Mouse (Mus musculus) megakaryocyte-erythroid progenitor cell, adult 5-6 weeks (primary cell): Measurements from ENCODE around the gene Pif1. TPM values are rescaled to one million over a fixed set of nuclear protein-coding genes. Genes with fewer than 3 reads are reported as not detected.

ENCODE experiments used
- ATAC-seq: replicated peaks from 2 replicates; pipeline ENCODE4 v1.8.0; 2016; ENCODE audit warnings: mild to moderate bottlenecking, inconsistent platforms; ENCODE audit not compliant: severe bottlenecking, poor library complexity, low FRiP score, low TSS enrichment
- total RNA-seq, 2 experiments: library from RNA; stranded (forward) in 1 of 2; stranded (reverse) in 1 of 2; fragments of 200-1000, 215-1000 nt in 1 of 2; fragments of >200 nt in 1 of 2; fragmentation: Nextera tagmentation in 1 of 2; gene quantifications; 2 replicates each; pipeline ENCODE4 v1.2.3; 2014 to 2017

Gene Pif1
- total RNA-seq (2014; fragmentation: Nextera tagmentation) (5.0 and 14.3 TPM in 2 replicates), total RNA-seq (2017) (6.5 and 6.6 TPM in 2 replicates)

GRCm38 (mm10) chr9:65586406-65587269 lies at the start of gene Pif1:
TSS of gene Pif1 (plus strand) at chr9:65587160.
- ATAC-seq, result peak; percentile 92

- ATAC-seq, result no peak
Observed at GRCm38 (mm10) chr9:65537901-65538630, 48.9 kb upstream of the Pif1 start.

- ATAC-seq, result no peak
Observed at GRCm38 (mm10) chr9:65539697-65540096, 47.3 kb upstream of the Pif1 start.

- ATAC-seq, result peak; percentile 64
Observed at GRCm38 (mm10) chr9:65541126-65542068, 45.6 kb upstream of the Pif1 start.

GRCm38 (mm10) chr9:65542111-65542524 lies 44.8 kb upstream of the Pif1 start:
- ATAC-seq, result peak; percentile 19; the same call in 1 of the 2 replicates

- no peak for ATAC-seq
Observed at GRCm38 (mm10) chr9:65545635-65546412, 41.1 kb upstream of the Pif1 start.

GRCm38 (mm10) chr9:65546413-65546695 lies 40.6 kb upstream of the Pif1 start:
- peak; percentile 59 for ATAC-seq

GRCm38 (mm10) chr9:65547111-65547510 lies 39.8 kb upstream of the Pif1 start:
- no peak for ATAC-seq

- no peak for ATAC-seq
Observed at GRCm38 (mm10) chr9:65547844-65548243, 39.1 kb upstream of the Pif1 start.

GRCm38 (mm10) chr9:65548311-65548710 lies 38.6 kb upstream of the Pif1 start:
- no peak for ATAC-seq

- ATAC-seq, result no peak
Observed at GRCm38 (mm10) chr9:65549139-65549538, 37.8 kb upstream of the Pif1 start.

GRCm38 (mm10) chr9:65549643-65550042 lies 37.3 kb upstream of the Pif1 start:
- ATAC-seq, result no peak

GRCm38 (mm10) chr9:65550079-65550831 lies 36.7 kb upstream of the Pif1 start:
- no peak for ATAC-seq

- ATAC-seq, result 0 out of 2 replicates have a peak, but pooled peaks have one; percentile 11
Observed at GRCm38 (mm10) chr9:65551035-65551434, 35.9 kb upstream of the Pif1 start.

GRCm38 (mm10) chr9:65552141-65552540 lies 34.8 kb upstream of the Pif1 start:
- ATAC-seq, result no peak

- no peak for ATAC-seq
Observed at GRCm38 (mm10) chr9:65552711-65553110, 34.2 kb upstream of the Pif1 start.

- peak; percentile 92 for ATAC-seq
Observed at GRCm38 (mm10) chr9:65555001-65555405, 32.0 kb upstream of the Pif1 start.

GRCm38 (mm10) chr9:65555621-65556020 lies 31.3 kb upstream of the Pif1 start:
- no peak for ATAC-seq
